Mouse (Mus musculus) urinary bladder, adult 18-20 months (tissue): Measurements from ENCODE around the gene Tfap2a.

ENCODE experiments used
- DNase-seq, 2 experiments: peaks; one replicate each; pipeline ENCODE4 v3.0.0; 2022; ENCODE audit warnings: low spot score in 2 of 2, mixed read lengths in 2 of 2

Tfap2a gene

GRCm38 (mm10) chr13:40733542-40734151 lies 4.5 kb downstream of the Tfap2a start:
- DNase-seq, result no peak

GRCm38 (mm10) chr13:40732816-40733541 lies 5.2 kb downstream of the Tfap2a start:
- DNase-seq, result no peak

- DNase-seq, result no peak
These were observed 6.1 kb downstream of the Tfap2a start for GRCm38 (mm10) chr13:40732085-40732484.

- peak; percentile 78 to 83 for DNase-seq
These were observed 6.9 kb downstream of the Tfap2a start for GRCm38 (mm10) chr13:40731179-40731841.

GRCm38 (mm10) chr13:40730651-40731178 lies 7.5 kb downstream of the Tfap2a start:
- peak in 1 of 2 experiments; percentile 59 for DNase-seq

GRCm38 (mm10) chr13:40729592-40730431 lies 8.4 kb downstream of the Tfap2a start:
- no peak for DNase-seq

- no peak for DNase-seq
These were observed 9.1 kb downstream of the Tfap2a start for GRCm38 (mm10) chr13:40729037-40729436.

- no peak for DNase-seq
These were observed 9.6 kb downstream of the Tfap2a start for GRCm38 (mm10) chr13:40728626-40728990.

- DNase-seq, result no peak
These were observed 10.2 kb downstream of the Tfap2a start for GRCm38 (mm10) chr13:40727731-40728625.

GRCm38 (mm10) chr13:40725924-40726323 lies 12.3 kb downstream of the Tfap2a start:
- no peak for DNase-seq

GRCm38 (mm10) chr13:40723598-40723920 lies 14.6 kb downstream of the Tfap2a start:
- no peak for DNase-seq

- DNase-seq, result peak; percentile 81 to 89
These were observed 15.2 kb downstream of the Tfap2a start for GRCm38 (mm10) chr13:40722741-40723597.

GRCm38 (mm10) chr13:40719741-40720082 lies 18.5 kb downstream of the Tfap2a start:
- no peak for DNase-seq

- peak in 1 of 2 experiments; percentile 34 for DNase-seq
These were observed 19.0 kb downstream of the Tfap2a start for GRCm38 (mm10) chr13:40719066-40719740.

GRCm38 (mm10) chr13:40716771-40717716 lies 21.1 kb downstream of the Tfap2a start:
- DNase-seq, result no peak

- DNase-seq, result no peak
These were observed 23.6 kb downstream of the Tfap2a start for GRCm38 (mm10) chr13:40714531-40714930.

GRCm38 (mm10) chr13:40713681-40714080 lies 24.5 kb downstream of the Tfap2a start:
- no peak for DNase-seq

GRCm38 (mm10) chr13:40713241-40713640 lies 24.9 kb downstream of the Tfap2a start:
- DNase-seq, result no peak
